Mouse (Mus musculus): ENCODE results near the gene Sox9. TPM values are rescaled to one million over a fixed set of nuclear protein-coding genes. Genes with fewer than 3 reads are reported as not detected.

Gene Sox9
- total RNA-seq (2014; fragmentation: Nextera tagmentation) = not detected in 2 replicates
- total RNA-seq (2017) = 0.05 TPM in 1 of 2 replicates, not detected in the other
- not detected in 2 replicates for polyA plus RNA-seq (2012)

GRCm38 (mm10) chr11:112781994-112782356 is at the start of gene Sox9:
Gene Sox9, plus strand, starts transcription at chr11:112782224.
- Histone ChIP-seq H3K36me3 (replicated peaks) (no peaks in the 10 kb centered on the region), H3K27me3 (ENCODE audit: insufficient read depth, low read length) (no peaks in the 10 kb centered on the region; the same call in 1 of the 2 replicates), H3K9me3 (replicated peaks) (peaks cover 75% of the 10 kb centered on the region), H3K4me3 (ENCODE audit: low read depth, low read length) (peak within 1 kb of the TSS; percentile 40; the same call in 1 of the 2 replicates), H3K4me1 (ENCODE audit: insufficient read depth, low read depth, low read length) (no peaks in the 10 kb centered on the region)
- DNase-seq (ENCODE audit: low spot score) (no peak), ATAC-seq (ENCODE audit: extremely low read depth, insufficient number of reproducible peaks, low FRiP score, poor library complexity, severe bottlenecking) (no peak)
- no peak for TF ChIP-seq GATA1 (IDR thresholded peaks at IDR 0.05; ENCODE audit: borderline replicate concordance, low read length)
- no peak for TF ChIP-seq TAL1 (conservative IDR thresholded peaks at IDR 0.05; ENCODE audit: low read depth, low read length)
- no peak for TF ChIP-seq POLR2AphosphoS5 (IDR thresholded peaks at IDR 0.05; ENCODE audit: insufficient replicate concordance, low read depth, low read length)
- no peak for TF ChIP-seq GATA2 (IDR thresholded peaks at IDR 0.05; ENCODE audit: borderline replicate concordance, low read depth, low read length)
- no peak for TF ChIP-seq CTCF (IDR thresholded peaks at IDR 0.05; ENCODE audit: low read depth, low read length)

- no peak for ATAC-seq (ENCODE audit: extremely low read depth, insufficient number of reproducible peaks, low FRiP score, poor library complexity, severe bottlenecking)
- Histone ChIP-seq H3K4me1 (ENCODE audit: insufficient read depth, low read depth, low read length) (no peaks in the 10 kb centered on the region), H3K4me3 (ENCODE audit: low read depth, low read length) (no peak overlapping the region), H3K36me3 (replicated peaks) (no peaks in the 10 kb centered on the region), H3K27me3 (ENCODE audit: insufficient read depth, low read length) (no peaks in the 10 kb centered on the region), H3K9me3 (replicated peaks) (peaks cover 81% of the 10 kb centered on the region)
- DNase-seq (ENCODE audit: low spot score) = no peak
- TF ChIP-seq POLR2AphosphoS5 (IDR thresholded peaks at IDR 0.05; ENCODE audit: insufficient replicate concordance, low read depth, low read length) = no peak
Measured at GRCm38 (mm10) chr11:112732401-112732800, 49.6 kb upstream of the Sox9 start.

GRCm38 (mm10) chr11:112737071-112737470 is 45.0 kb upstream of the Sox9 start:
- H3K4me3 ChIP-seq (ENCODE audit: low read depth, low read length) = no peak overlapping the region
- DNase-seq (ENCODE audit: low spot score) = no peak
- H3K9me3 ChIP-seq (replicated peaks) = peaks cover 62% of the 10 kb centered on the region
- H3K4me1 ChIP-seq (ENCODE audit: insufficient read depth, low read depth, low read length) = no peaks in the 10 kb centered on the region
- no peaks in the 10 kb centered on the region for H3K27me3 ChIP-seq (ENCODE audit: insufficient read depth, low read length)
- H3K36me3 ChIP-seq (replicated peaks) = no peaks in the 10 kb centered on the region
- no peak for TF ChIP-seq GATA2 (IDR thresholded peaks at IDR 0.05; ENCODE audit: borderline replicate concordance, low read depth, low read length)
- no peak for TF ChIP-seq GATA1 (IDR thresholded peaks at IDR 0.05; ENCODE audit: borderline replicate concordance, low read length)
- no peak for TF ChIP-seq CTCF (IDR thresholded peaks at IDR 0.05; ENCODE audit: low read depth, low read length)
- no peak for TF ChIP-seq TAL1 (conservative IDR thresholded peaks at IDR 0.05; ENCODE audit: low read depth, low read length)
- no peak for ATAC-seq (ENCODE audit: extremely low read depth, insufficient number of reproducible peaks, low FRiP score, poor library complexity, severe bottlenecking)

- ATAC-seq (ENCODE audit: extremely low read depth, insufficient number of reproducible peaks, low FRiP score, poor library complexity, severe bottlenecking) = no peak
- Histone ChIP-seq H3K4me3 (ENCODE audit: low read depth, low read length) (no peak overlapping the region), H3K27me3 (ENCODE audit: insufficient read depth, low read length) (no peaks in the 10 kb centered on the region), H3K9me3 (replicated peaks) (peaks cover 57% of the 10 kb centered on the region), H3K36me3 (replicated peaks) (no peaks in the 10 kb centered on the region), H3K4me1 (ENCODE audit: insufficient read depth, low read depth, low read length) (no peaks in the 10 kb centered on the region)
- no peak for TF ChIP-seq GATA1 (IDR thresholded peaks at IDR 0.05; ENCODE audit: borderline replicate concordance, low read length)
- TF ChIP-seq CTCF (IDR thresholded peaks at IDR 0.05; ENCODE audit: low read depth, low read length) = no peak
- TF ChIP-seq GATA2 (IDR thresholded peaks at IDR 0.05; ENCODE audit: borderline replicate concordance, low read depth, low read length) = no peak
- no peak for TF ChIP-seq POLR2AphosphoS5 (IDR thresholded peaks at IDR 0.05; ENCODE audit: insufficient replicate concordance, low read depth, low read length)
- TF ChIP-seq TAL1 (conservative IDR thresholded peaks at IDR 0.05; ENCODE audit: low read depth, low read length) = no peak
- DNase-seq (ENCODE audit: low spot score) = no peak
Measured at GRCm38 (mm10) chr11:112739681-112740080, 42.3 kb upstream of the Sox9 start.

GRCm38 (mm10) chr11:112756516-112756915 is 25.5 kb upstream of the Sox9 start:
- Histone ChIP-seq H3K27me3 (ENCODE audit: insufficient read depth, low read length) (no peaks in the 10 kb centered on the region), H3K4me3 (ENCODE audit: low read depth, low read length) (no peak overlapping the region), H3K9me3 (replicated peaks) (peaks cover 74% of the 10 kb centered on the region), H3K36me3 (replicated peaks) (no peaks in the 10 kb centered on the region), H3K4me1 (ENCODE audit: insufficient read depth, low read depth, low read length) (no peaks in the 10 kb centered on the region)
- ATAC-seq (ENCODE audit: extremely low read depth, insufficient number of reproducible peaks, low FRiP score, poor library complexity, severe bottlenecking) = no peak
- DNase-seq (ENCODE audit: low spot score) = no peak
- TF ChIP-seq POLR2AphosphoS5 (IDR thresholded peaks at IDR 0.05; ENCODE audit: insufficient replicate concordance, low read depth, low read length) (no peak), CTCF (IDR thresholded peaks at IDR 0.05; ENCODE audit: low read depth, low read length) (no peak)

- Histone ChIP-seq H3K36me3 (replicated peaks) (no peaks in the 10 kb centered on the region), H3K4me3 (ENCODE audit: low read depth, low read length) (no peak overlapping the region), H3K9me3 (replicated peaks) (peaks cover 76% of the 10 kb centered on the region), H3K27me3 (ENCODE audit: insufficient read depth, low read length) (no peaks in the 10 kb centered on the region), H3K4me1 (ENCODE audit: insufficient read depth, low read depth, low read length) (no peaks in the 10 kb centered on the region)
- TF ChIP-seq CTCF (IDR thresholded peaks at IDR 0.05; ENCODE audit: low read depth, low read length) (no peak), TAL1 (conservative IDR thresholded peaks at IDR 0.05; ENCODE audit: low read depth, low read length) (no peak), GATA2 (IDR thresholded peaks at IDR 0.05; ENCODE audit: borderline replicate concordance, low read depth, low read length) (no peak), GATA1 (IDR thresholded peaks at IDR 0.05; ENCODE audit: borderline replicate concordance, low read length) (no peak), POLR2AphosphoS5 (IDR thresholded peaks at IDR 0.05; ENCODE audit: insufficient replicate concordance, low read depth, low read length) (no peak)
- ATAC-seq (ENCODE audit: extremely low read depth, insufficient number of reproducible peaks, low FRiP score, poor library complexity, severe bottlenecking) (no peak), DNase-seq (ENCODE audit: low spot score) (no peak)
Measured at GRCm38 (mm10) chr11:112758056-112758455, 24.0 kb upstream of the Sox9 start.

GRCm38 (mm10) chr11:112766956-112767355 is 15.1 kb upstream of the Sox9 start:
- Histone ChIP-seq H3K9me3 (replicated peaks) (peaks cover 76% of the 10 kb centered on the region), H3K36me3 (replicated peaks) (no peaks in the 10 kb centered on the region), H3K4me1 (ENCODE audit: insufficient read depth, low read depth, low read length) (no peaks in the 10 kb centered on the region), H3K27me3 (ENCODE audit: insufficient read depth, low read length) (no peaks in the 10 kb centered on the region), H3K4me3 (ENCODE audit: low read depth, low read length) (no peak overlapping the region)
- DNase-seq (ENCODE audit: low spot score) = no peak
- TF ChIP-seq GATA2 (IDR thresholded peaks at IDR 0.05; ENCODE audit: borderline replicate concordance, low read depth, low read length) (no peak), POLR2AphosphoS5 (IDR thresholded peaks at IDR 0.05; ENCODE audit: insufficient replicate concordance, low read depth, low read length) (no peak), CTCF (IDR thresholded peaks at IDR 0.05; ENCODE audit: low read depth, low read length) (no peak), TAL1 (conservative IDR thresholded peaks at IDR 0.05; ENCODE audit: low read depth, low read length) (no peak), GATA1 (IDR thresholded peaks at IDR 0.05; ENCODE audit: borderline replicate concordance, low read length) (no peak)
- ATAC-seq (ENCODE audit: extremely low read depth, insufficient number of reproducible peaks, low FRiP score, poor library complexity, severe bottlenecking) = no peak

Measured in G1E (cell line).